Mouse (Mus musculus) right cerebral cortex, postnatal 36 days (tissue): ENCODE measurements around the gene Zmym2.

Source experiments
- DNase-seq, 2 experiments: peaks; one replicate each; pipeline ENCODE4 v3.0.0; 2022; ENCODE audit warnings: low spot score in 2 of 2, mixed read lengths in 1 of 2

The Zmym2 gene

DNA sequence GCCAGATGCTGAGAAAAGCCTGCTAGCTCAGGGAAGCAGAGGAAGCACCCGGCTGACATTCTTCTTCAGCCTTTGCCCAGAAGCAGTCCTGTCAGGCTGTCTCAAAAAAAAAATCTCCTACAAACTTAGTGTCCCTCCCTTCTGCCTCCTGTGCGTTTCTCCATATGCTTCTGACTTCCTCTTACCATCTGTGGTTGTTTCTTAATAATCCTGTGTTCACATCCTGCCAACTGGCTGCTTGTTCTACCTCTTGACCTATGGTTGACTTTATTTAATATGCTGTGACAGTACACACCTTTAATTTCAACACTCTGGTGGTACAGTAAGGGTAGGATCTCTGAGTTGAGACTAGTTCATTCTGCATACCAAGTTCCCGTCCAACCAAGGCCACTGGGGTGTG, 32.1 kb downstream of the Zmym2 start:
- DNase-seq: no peak

DNA sequence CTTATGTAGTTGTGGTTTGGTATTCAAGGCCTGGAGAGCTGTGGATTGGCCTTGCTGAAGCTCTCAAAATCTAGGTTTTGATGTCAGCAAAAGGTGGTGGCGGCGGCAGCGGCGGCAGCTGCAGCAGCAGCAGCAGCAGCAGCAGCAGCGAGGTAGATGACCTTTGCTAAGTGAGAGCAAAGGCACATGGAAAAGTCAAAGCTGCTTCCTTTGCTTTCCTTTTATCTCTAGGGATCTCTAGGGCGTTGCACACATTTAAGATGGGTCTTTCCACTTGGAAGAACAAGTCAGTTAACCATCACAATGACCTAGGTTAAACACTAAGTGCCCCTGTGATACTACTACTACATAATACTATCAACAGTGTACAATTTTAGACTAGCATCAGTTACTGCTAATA, 49.0 kb downstream of the Zmym2 start:
- no peak for DNase-seq

DNA sequence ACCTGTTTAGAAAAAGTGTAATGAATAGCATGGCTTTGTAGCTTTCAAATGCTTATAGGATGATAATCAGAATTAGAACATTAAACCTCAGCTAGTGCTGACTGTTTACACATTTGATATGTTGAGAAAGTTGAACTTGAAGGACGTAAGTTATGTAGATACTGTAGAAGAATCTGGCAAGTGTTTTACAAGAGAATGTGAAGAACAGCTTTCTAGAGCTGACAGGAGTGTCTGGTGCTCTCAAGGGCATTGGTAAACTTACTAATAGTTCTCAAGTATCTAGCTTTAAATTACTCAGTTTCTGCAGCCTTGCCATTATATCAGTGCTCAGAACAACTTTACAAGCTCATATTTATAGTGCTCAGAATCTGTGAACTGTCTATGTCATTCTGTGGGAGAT, 53.5 kb downstream of the Zmym2 start:
- DNase-seq: no peak

DNA sequence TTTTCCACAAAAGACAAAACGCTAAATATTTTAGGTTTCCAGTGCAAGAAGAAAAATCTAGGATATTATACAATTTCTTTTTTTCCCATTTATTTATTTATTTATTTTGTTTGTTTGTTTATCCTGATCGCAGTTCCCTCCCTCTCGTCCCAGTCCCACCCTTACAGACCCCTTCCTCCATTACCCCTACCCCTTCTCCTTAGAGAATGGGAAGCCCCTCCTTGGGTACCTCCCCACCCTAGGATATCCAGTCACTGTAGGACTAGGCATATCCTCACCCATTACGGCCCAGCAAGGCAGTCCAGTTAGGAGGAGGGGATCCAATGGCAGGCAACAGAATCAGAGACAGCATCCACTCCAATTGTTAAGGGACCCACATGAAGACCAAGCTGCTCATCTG, 66.5 kb downstream of the Zmym2 start:
- DNase-seq: no peak

DNA sequence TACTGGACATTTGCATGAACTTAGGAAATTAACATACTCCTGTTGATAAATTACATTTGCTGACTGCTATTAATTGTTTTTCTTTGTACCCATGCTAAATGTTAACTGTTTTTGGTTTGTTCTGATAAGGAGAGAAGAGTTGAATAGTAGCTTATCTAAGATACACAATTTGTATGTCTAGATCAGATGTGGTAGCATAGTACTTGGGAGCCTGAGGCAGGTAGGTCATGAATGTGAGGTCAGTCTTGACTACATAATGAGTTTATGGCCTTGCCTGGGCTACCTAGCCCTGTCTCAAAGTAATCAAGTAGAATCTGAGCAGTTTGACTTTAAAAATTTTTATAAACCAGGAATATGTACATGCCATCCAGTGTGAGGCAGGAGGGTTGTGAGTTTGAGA, 67.9 kb downstream of the Zmym2 start:
- DNase-seq: no peak

DNA sequence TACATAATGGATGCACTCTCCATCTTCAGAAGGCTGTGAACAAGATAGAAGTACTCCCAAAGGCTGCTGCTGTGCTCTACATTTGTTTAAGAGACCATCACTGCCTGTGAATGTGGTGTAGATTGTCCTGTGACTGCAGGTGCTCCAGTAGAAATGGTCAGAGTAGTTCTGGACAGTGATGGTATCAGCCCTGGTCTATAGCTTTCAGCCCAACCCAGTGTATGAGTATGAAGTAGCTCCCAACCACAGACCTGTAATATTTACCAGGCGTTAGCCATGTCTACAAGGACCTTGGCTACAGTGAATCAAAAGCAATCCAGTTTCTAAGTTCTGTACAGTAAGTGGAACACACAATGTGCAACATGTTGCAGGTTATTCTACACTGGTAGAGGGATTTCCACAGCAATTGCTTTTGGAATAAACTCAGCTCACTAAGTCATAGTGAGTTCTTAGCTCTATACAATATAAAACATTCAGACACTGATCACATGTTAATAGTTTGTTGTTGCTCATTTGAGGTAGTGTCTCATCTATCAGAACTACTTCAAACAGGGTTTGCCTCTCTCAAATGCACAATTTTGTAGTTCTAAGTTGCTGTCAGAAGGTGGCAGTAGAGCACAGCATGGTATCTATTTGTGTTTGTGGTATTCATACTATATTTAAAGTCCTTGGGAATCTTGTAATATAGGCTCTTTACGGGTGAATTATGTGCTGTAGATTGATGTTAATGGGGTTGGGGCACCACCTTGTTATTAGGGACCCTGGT, 77.7 kb downstream of the Zmym2 start:
- no peak for DNase-seq

DNA sequence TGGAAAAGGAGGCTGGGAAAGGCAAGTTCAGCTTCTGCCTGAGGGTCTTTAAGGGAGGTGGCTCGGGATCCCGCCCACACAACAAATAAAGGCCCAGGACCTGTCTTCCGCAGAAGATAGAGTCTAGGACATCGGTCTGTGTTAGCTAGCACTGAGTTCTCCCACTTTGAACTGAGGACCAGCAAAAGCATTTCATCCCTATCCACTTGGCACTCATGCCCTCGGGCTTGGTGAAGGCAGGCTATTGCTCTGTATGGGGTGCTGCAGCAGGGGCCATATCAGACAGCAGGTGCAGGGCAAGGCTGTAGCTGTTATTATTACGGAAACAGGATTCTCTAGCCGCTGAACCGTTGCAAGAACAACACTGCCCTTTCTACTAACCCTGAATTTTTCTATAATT, 83.2 kb downstream of the Zmym2 start:
- no peak for DNase-seq

DNA sequence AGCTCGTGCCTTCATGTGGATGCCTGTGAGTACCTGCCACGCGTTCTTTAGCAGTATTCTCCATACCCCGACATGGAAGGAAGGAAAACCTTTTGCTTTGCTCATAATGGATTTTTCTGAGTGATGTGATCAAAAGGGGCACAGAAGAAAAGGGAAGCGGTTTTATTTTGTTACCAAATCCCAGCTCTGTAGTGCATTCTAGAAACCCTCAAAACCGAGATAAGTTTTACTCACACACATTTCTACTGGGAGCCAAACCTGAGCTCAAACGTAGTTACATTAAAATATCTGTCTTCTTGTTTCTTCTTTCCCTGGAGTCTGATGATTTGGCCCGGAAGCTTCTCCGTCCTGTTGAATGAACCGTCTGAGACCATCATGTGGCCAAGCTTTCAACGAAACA, 83.7 kb downstream of the Zmym2 start:
- no peak for DNase-seq

DNA sequence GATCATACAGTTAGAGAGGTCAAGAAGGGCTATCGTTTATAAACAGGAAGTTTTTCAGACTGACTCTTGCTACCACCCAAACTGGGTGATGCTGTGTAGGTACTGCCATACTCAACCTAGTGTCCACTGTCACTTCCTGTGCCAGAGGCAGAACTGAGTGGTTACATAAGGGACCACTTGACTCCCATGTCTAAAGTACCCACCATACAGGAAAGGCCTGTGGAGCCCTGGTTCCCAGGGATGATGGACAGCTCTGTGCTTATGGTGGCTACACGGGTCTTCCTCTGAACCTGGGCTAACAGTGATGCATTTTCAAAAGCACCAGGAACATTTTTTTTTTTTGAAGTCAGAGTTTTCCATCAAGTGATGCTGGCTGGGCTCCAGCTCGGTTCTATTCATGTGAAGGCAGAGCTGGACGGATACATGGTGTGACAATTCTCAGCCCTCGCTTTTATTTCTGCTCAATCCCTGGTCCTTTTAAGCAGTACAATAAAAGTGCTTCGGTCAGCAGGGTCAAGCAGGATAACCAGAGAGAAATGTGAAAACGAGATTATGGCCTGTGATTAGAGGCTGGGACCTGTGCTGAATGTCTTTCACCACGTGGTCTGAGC, 91.7 kb downstream of the Zmym2 start:
- no peak for DNase-seq

DNA sequence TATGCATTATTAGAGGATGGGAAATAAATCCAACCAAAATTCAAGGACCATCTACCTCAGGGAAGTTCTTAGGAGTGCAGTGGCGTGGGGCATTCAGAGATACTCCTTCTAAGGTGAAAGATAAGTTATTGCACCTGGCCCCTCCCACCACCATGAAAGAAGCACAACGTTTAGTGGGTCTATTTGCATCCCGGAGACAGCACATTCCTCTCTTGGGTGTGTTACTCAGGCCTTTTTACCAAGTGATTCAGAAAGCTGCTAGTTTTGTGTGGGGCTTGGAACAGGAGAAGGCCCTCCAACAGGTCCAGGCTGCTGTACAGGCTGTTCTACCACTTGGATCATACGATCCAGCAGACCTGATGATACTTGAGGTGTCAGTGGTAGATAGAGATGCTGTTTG, 102.2 kb downstream of the Zmym2 start:
- no peak for DNase-seq
